Mouse (Mus musculus) bone marrow macrophage, adult 2 months (primary cell): ENCODE results near the gene Rps6kc1. TPM values are rescaled to one million over a fixed set of nuclear protein-coding genes. Genes with fewer than 3 reads are reported as not detected.

Source experiments
- H3K27ac ChIP-seq: 2 replicates; pipeline ENCODE4 v1.5.1; 2012; ENCODE audit warnings: low read depth, low read length; ENCODE audit not compliant: insufficient read depth
- H3K4me1 ChIP-seq: 2 replicates; pipeline ENCODE4 v1.6.1; 2012; ENCODE audit warnings: low read length; ENCODE audit not compliant: control insufficient read depth, insufficient read depth
- H3K4me3 ChIP-seq: 2 replicates; pipeline ENCODE4 v1.5.1; 2012; ENCODE audit warnings: mild to moderate bottlenecking, low read length, moderate library complexity; ENCODE audit not compliant: insufficient read depth
- CTCF ChIP-seq: IDR thresholded peaks from 2 replicates; pipeline ENCODE4 v1.5.1; 2012; ENCODE audit warnings: low read depth, mild to moderate bottlenecking, low read length, moderate library complexity
- POLR2A ChIP-seq: IDR thresholded peaks from 2 replicates; pipeline ENCODE4 v1.6.1; 2012; ENCODE audit warnings: mild to moderate bottlenecking, low read depth, low read length, borderline replicate concordance
- polyA plus RNA-seq: library from polyadenylated mRNA; stranded (reverse); fragments of >200 nt; gene quantifications from 2 replicates; pipeline ENCODE4 v1.2.4, GENCODE M21; 2012; ENCODE audit not compliant: missing spikeins, insufficient read depth, insufficient read length

The Rps6kc1 gene
- polyA plus RNA-seq: 16.6 and 20.3 TPM in 2 replicates

GRCm38 (mm10) chr1:190911415-190912123 lies at the start of gene Rps6kc1:
Gene Rps6kc1, minus strand, starts transcription at chr1:190911770.
- H3K4me3 ChIP-seq: peak within 1 kb of the TSS; percentile 84
- peaks cover 18% of the 10 kb centered on the region for H3K4me1 ChIP-seq
- TF ChIP-seq CTCF (no peak), POLR2A (no peak)
- H3K27ac ChIP-seq: peak within 1 kb of the TSS; percentile 9; the same call in 1 of the 2 replicates

- Histone ChIP-seq H3K27ac (no peak overlapping the region), H3K4me3 (no peak overlapping the region), H3K4me1 (no peaks in the 10 kb centered on the region)
- TF ChIP-seq CTCF (no peak), POLR2A (no peak)
Observed at GRCm38 (mm10) chr1:190958821-190959220, 47.3 kb upstream of the Rps6kc1 start.

- H3K27ac ChIP-seq: no peak overlapping the region
- no peak for TF ChIP-seq CTCF
- TF ChIP-seq POLR2A: no peak
Observed at GRCm38 (mm10) chr1:190953009-190953408, 41.4 kb upstream of the Rps6kc1 start.

GRCm38 (mm10) chr1:190951014-190951413 lies 39.4 kb upstream of the Rps6kc1 start:
- H3K4me3 ChIP-seq: no peak overlapping the region
- no peak overlapping the region for H3K27ac ChIP-seq
- TF ChIP-seq CTCF: no peak
- no peak for TF ChIP-seq POLR2A
- H3K4me1 ChIP-seq: 0 out of 2 replicates have a peak, but pooled peaks cover 3% of the 10 kb centered on the region

More at GRCm38 (mm10) chr1:190953009-190953408, 41.4 kb upstream of the Rps6kc1 start:
- Histone ChIP-seq H3K4me3 (no peak overlapping the region), H3K4me1 (0 out of 2 replicates have a peak, but pooled peaks cover 3% of the 10 kb centered on the region)

- TF ChIP-seq CTCF (no peak), POLR2A (no peak)
- Histone ChIP-seq H3K4me1 (0 out of 2 replicates have a peak, but pooled peaks cover 3% of the 10 kb centered on the region), H3K4me3 (no peak overlapping the region), H3K27ac (no peak overlapping the region)
Observed at GRCm38 (mm10) chr1:190948846-190949245, 37.3 kb upstream of the Rps6kc1 start.

- Histone ChIP-seq H3K4me3 (no peak overlapping the region), H3K27ac (no peak overlapping the region), H3K4me1 (0 out of 2 replicates have a peak, but pooled peaks cover 3% of the 10 kb centered on the region)
- no peak for TF ChIP-seq POLR2A
- no peak for TF ChIP-seq CTCF
Observed at GRCm38 (mm10) chr1:190948439-190948838, 36.9 kb upstream of the Rps6kc1 start.

GRCm38 (mm10) chr1:190947986-190948385 lies 36.4 kb upstream of the Rps6kc1 start:
- TF ChIP-seq CTCF: no peak
- no peak for TF ChIP-seq POLR2A
- Histone ChIP-seq H3K4me3 (no peak overlapping the region), H3K27ac (no peak overlapping the region), H3K4me1 (0 out of 2 replicates have a peak, but pooled peaks cover 3% of the 10 kb centered on the region)

- H3K27ac ChIP-seq: no peak overlapping the region
- no peak overlapping the region for H3K4me3 ChIP-seq
- H3K4me1 ChIP-seq: no peaks in the 10 kb centered on the region
- TF ChIP-seq CTCF (peak; percentile 47; the same call in 1 of the 2 replicates), POLR2A (no peak)
Observed at GRCm38 (mm10) chr1:190944109-190944760, 32.7 kb upstream of the Rps6kc1 start.

GRCm38 (mm10) chr1:190939803-190940202 lies 28.2 kb upstream of the Rps6kc1 start:
- TF ChIP-seq CTCF (no peak), POLR2A (no peak)
- no peak overlapping the region for H3K4me3 ChIP-seq
- H3K4me1 ChIP-seq: no peaks in the 10 kb centered on the region
- no peak overlapping the region for H3K27ac ChIP-seq

- H3K4me3 ChIP-seq: no peak overlapping the region
- no peak overlapping the region for H3K27ac ChIP-seq
- TF ChIP-seq POLR2A: no peak
- no peak for TF ChIP-seq CTCF
- peaks cover 8% of the 10 kb centered on the region for H3K4me1 ChIP-seq
Observed at GRCm38 (mm10) chr1:190930181-190930580, 18.6 kb upstream of the Rps6kc1 start.
